Comparison of ENCODE assay signal across 8 mouse cellular contexts in genomic region chr1:161999338-161999737, GRCm38 (mm10). TPM values are rescaled to one million over a fixed set of nuclear protein-coding genes. Genes with fewer than 3 reads are reported as not detected.
DNase-seq lines count a peak whose midpoint lies in the region; ATAC-seq and TF ChIP-seq lines count a peak whose summit lies in the region.

No protein-coding gene starts in this region.

- TF ChIP-seq EP300 in lung, postnatal 0 days (IDR thresholded peaks at IDR 0.05) = no peak

- no peak for TF ChIP-seq CTCF in lung, postnatal 0 days (IDR thresholded peaks at IDR 0.05)

- H3K27me3 ChIP-seq in lung, postnatal 0 days (replicated peaks; ENCODE audit: insufficient read depth, low read length) = no peaks in the 10 kb centered on the region
- H3K27me3 ChIP-seq in embryonic facial prominence, embryonic 14.5 days (replicated peaks; ENCODE audit: control insufficient read depth, insufficient read depth, low read length) = no peaks in the 10 kb centered on the region
- H3K27me3 ChIP-seq in hindbrain, embryonic 14.5 days (ENCODE audit: control insufficient read depth, insufficient read depth, low read length) = no peaks in the 10 kb centered on the region
- H3K27me3 ChIP-seq in neural tube, embryonic 12.5 days (replicated peaks) = no peaks in the 10 kb centered on the region

- ATAC-seq in lung, postnatal 0 days = 0 out of 2 replicates have a peak, but pooled peaks have one; percentile 17
- no peak for ATAC-seq in embryonic facial prominence, embryonic 14.5 days (ENCODE audit: low read depth)
- no peak for ATAC-seq in hindbrain, embryonic 14.5 days (ENCODE audit: low FRiP score)
- peak; percentile 23; the same call in 1 of the 2 replicates for ATAC-seq in neural tube, embryonic 12.5 days (ENCODE audit: low FRiP score, low read depth)
- ATAC-seq in inflammation-experienced regulatory T-cells, adult 6 months = no peak
- no peak for ATAC-seq in activated CD4-positive, CD25-positive, alpha-beta regulatory T cell, adult 4 months

- H3K4me3 ChIP-seq in lung, postnatal 0 days (ENCODE audit: low read depth, low read length) = no peak overlapping the region
- no peak overlapping the region for H3K4me3 ChIP-seq in embryonic facial prominence, embryonic 14.5 days (ENCODE audit: low read depth, low read length)
- no peak overlapping the region for H3K4me3 ChIP-seq in hindbrain, embryonic 14.5 days (replicated peaks; ENCODE audit: low read length)
- no peak overlapping the region for H3K4me3 ChIP-seq in neural tube, embryonic 12.5 days

- no peak for DNase-seq in lung, postnatal 0 days (ENCODE audit: low spot score)
- DNase-seq in lung, adult 18-20 months = no peak
- no peak for DNase-seq in embryonic facial prominence, embryonic 14.5 days (ENCODE audit: low spot score)
- DNase-seq in hindbrain, embryonic 14.5 days (ENCODE audit: low spot score) = no peak
- no peak for DNase-seq in frontal cortex, postnatal 36 days (ENCODE audit: low spot score in 2 of 2)

- 30% methylated on average over 5 of the region's 5 CpGs for WGBS in lung, postnatal 0 days
- WGBS in embryonic facial prominence, embryonic 14.5 days = 32% methylated on average over 5 of the region's 5 CpGs
- 50% methylated on average over 5 of the region's 5 CpGs for WGBS in hindbrain, embryonic 14.5 days
- WGBS in neural tube, embryonic 12.5 days = 44% methylated on average over 5 of the region's 5 CpGs

- H3K9me3 ChIP-seq in lung, postnatal 0 days (ENCODE audit: low read length) = no peaks in the 10 kb centered on the region
- no peaks in the 10 kb centered on the region for H3K9me3 ChIP-seq in embryonic facial prominence, embryonic 14.5 days (ENCODE audit: control insufficient read depth, low read length)
- H3K9me3 ChIP-seq in hindbrain, embryonic 14.5 days (ENCODE audit: control insufficient read depth, low read length) = no peaks in the 10 kb centered on the region
- H3K9me3 ChIP-seq in neural tube, embryonic 12.5 days = no peaks in the 10 kb centered on the region

- no peak overlapping the region; the same call in 1 of the 2 replicates for H3K4me2 ChIP-seq in lung, postnatal 0 days (replicated peaks; ENCODE audit: low read depth, low read length)
- peak overlapping the region; percentile 43; the same call in 1 of the 2 replicates for H3K4me2 ChIP-seq in embryonic facial prominence, embryonic 14.5 days (ENCODE audit: low read depth, low read length)
- H3K4me2 ChIP-seq in hindbrain, embryonic 14.5 days (replicated peaks) = no peak overlapping the region
- no peak overlapping the region for H3K4me2 ChIP-seq in neural tube, embryonic 12.5 days (replicated peaks)

- H3K36me3 ChIP-seq in lung, postnatal 0 days (ENCODE audit: insufficient read depth, low read length) = no peaks in the 10 kb centered on the region
- H3K36me3 ChIP-seq in embryonic facial prominence, embryonic 14.5 days (ENCODE audit: control insufficient read depth, insufficient read depth, low read length) = no peaks in the 10 kb centered on the region
- H3K36me3 ChIP-seq in hindbrain, embryonic 14.5 days (replicated peaks; ENCODE audit: control insufficient read depth, insufficient read depth) = no peaks in the 10 kb centered on the region
- no peaks in the 10 kb centered on the region for H3K36me3 ChIP-seq in neural tube, embryonic 12.5 days

- peak overlapping the region; percentile 27; the same call in 1 of the 2 replicates for H3K27ac ChIP-seq in lung, postnatal 0 days (ENCODE audit: low read length)
- H3K27ac ChIP-seq in embryonic facial prominence, embryonic 14.5 days (replicated peaks; ENCODE audit: low read depth, low read length) = peak overlapping the region; percentile 91
- peak overlapping the region; percentile 29 for H3K27ac ChIP-seq in hindbrain, embryonic 14.5 days
- peak overlapping the region; percentile 65; the same call in 1 of the 2 replicates for H3K27ac ChIP-seq in neural tube, embryonic 12.5 days

- no peak overlapping the region for H3K9ac ChIP-seq in lung, postnatal 0 days (replicated peaks; ENCODE audit: low read depth)
- H3K9ac ChIP-seq in embryonic facial prominence, embryonic 14.5 days (ENCODE audit: low read depth, low read length) = peak overlapping the region; percentile 52
- H3K9ac ChIP-seq in hindbrain, embryonic 14.5 days = peak overlapping the region; percentile 42
- no peak overlapping the region; the same call in 1 of the 2 replicates for H3K9ac ChIP-seq in neural tube, embryonic 12.5 days

- H3K4me1 ChIP-seq in lung, postnatal 0 days (ENCODE audit: insufficient read depth, low read depth, low read length) = peaks cover 7% of the 10 kb centered on the region; the same call in 1 of the 2 replicates
- H3K4me1 ChIP-seq in embryonic facial prominence, embryonic 14.5 days (ENCODE audit: control insufficient read depth, insufficient read depth, low read length) = peaks cover 44% of the 10 kb centered on the region
- H3K4me1 ChIP-seq in hindbrain, embryonic 14.5 days (replicated peaks; ENCODE audit: control insufficient read depth, insufficient read depth, low read length) = peaks cover 3% of the 10 kb centered on the region
- peaks cover 12% of the 10 kb centered on the region for H3K4me1 ChIP-seq in neural tube, embryonic 12.5 days

RNA-seq across cellular contexts. Expression of gene 4930558K02Rik, which starts 19.9 kb away (rescaled TPM):
- not detected in 2 replicates for polyA plus RNA-seq in lung, postnatal 0 days (2015; fragmentation: Nextera tagmentation; extraction: Ambion mirVana)
- polyA plus RNA-seq in embryonic facial prominence, embryonic 14.5 days (2014; fragmentation: Nextera tagmentation; extraction: Ambion mirVana) = not detected in 2 replicates
- polyA plus RNA-seq in hindbrain, embryonic 14.5 days (2014; fragmentation: Nextera tagmentation; extraction: Ambion mirVana) = 0.20 TPM in 1 of 2 replicates, not detected in the other
- not detected in 2 replicates for polyA plus RNA-seq in neural tube, embryonic 12.5 days (2016; fragmentation: Nextera tagmentation; extraction: Ambion mirVana)
- not detected for polyA plus RNA-seq in inflammation-experienced regulatory T-cells, adult 6 months (2017; shearing (Covaris generic))
- not detected for polyA plus RNA-seq in activated CD4-positive, CD25-positive, alpha-beta regulatory T cell, adult 4 months (2017; shearing (Covaris generic))

RNA-seq across cellular contexts. Expression of gene Pigc, which starts 30.4 kb away (rescaled TPM):
- polyA plus RNA-seq in lung, postnatal 0 days (2015; fragmentation: Nextera tagmentation; extraction: Ambion mirVana) = 38.1 and 39.3 TPM in 2 replicates
- polyA plus RNA-seq in embryonic facial prominence, embryonic 14.5 days (2014; fragmentation: Nextera tagmentation; extraction: Ambion mirVana) = 40.8 and 45.8 TPM in 2 replicates
- polyA plus RNA-seq in hindbrain, embryonic 14.5 days (2014; fragmentation: Nextera tagmentation; extraction: Ambion mirVana) = 34.5 TPM in 2 replicates
- 34.9 and 35.7 TPM in 2 replicates for polyA plus RNA-seq in neural tube, embryonic 12.5 days (2016; fragmentation: Nextera tagmentation; extraction: Ambion mirVana)
- 10 to 100 TPM; 27.3 to 31.7 (median 29.8) TPM for polyA plus RNA-seq in inflammation-experienced regulatory T-cells, adult 6 months (2017; shearing (Covaris generic))
- 10 to 100 TPM; 25.1 to 40.2 TPM for polyA plus RNA-seq in activated CD4-positive, CD25-positive, alpha-beta regulatory T cell, adult 4 months (2017; shearing (Covaris generic))

Comparison
In these comparisons a context has a peak if more than half of its experiments do, and no peak if none do; other contexts are left out.
1. ATAC-seq: peak in lung, postnatal 0 days (single experiment) and neural tube, embryonic 12.5 days (single experiment); none in embryonic facial prominence, embryonic 14.5 days (single experiment), hindbrain, embryonic 14.5 days (single experiment), inflammation-experienced regulatory T-cells, adult 6 months (single experiment) and activated CD4-positive, CD25-positive, alpha-beta regulatory T cell, adult 4 months (single experiment).
2. H3K27ac ChIP-seq: peak in every context shown above with its lines; median percentile 91 in embryonic facial prominence, embryonic 14.5 days; 65 in neural tube, embryonic 12.5 days; 29 in hindbrain, embryonic 14.5 days; 27 in lung, postnatal 0 days.
3. H3K9ac ChIP-seq: peak in embryonic facial prominence, embryonic 14.5 days (single experiment) and hindbrain, embryonic 14.5 days (single experiment); none in lung, postnatal 0 days (single experiment) and neural tube, embryonic 12.5 days (single experiment).